Mouse (Mus musculus) B cell, adult 2 months (primary cell): ENCODE measurements around the gene Wnt7a.

Experiments
- DNase-seq, 2 experiments: peaks; one replicate each; pipeline ENCODE4 v3.0.0; 2022

The Wnt7a gene

GRCm38 (mm10) chr6:91410961-91411368 lies at the start of gene Wnt7a:
TSS of gene Wnt7a (minus strand) at chr6:91411363.
- no peak for DNase-seq

- no peak for DNase-seq
Observed at GRCm38 (mm10) chr6:91459471-91459870, 48.3 kb upstream of the Wnt7a start.

GRCm38 (mm10) chr6:91454546-91454945 lies 43.4 kb upstream of the Wnt7a start:
- DNase-seq, result no peak

GRCm38 (mm10) chr6:91452056-91452455 lies 40.9 kb upstream of the Wnt7a start:
- no peak for DNase-seq

GRCm38 (mm10) chr6:91449472-91450225 lies 38.5 kb upstream of the Wnt7a start:
- no peak for DNase-seq

GRCm38 (mm10) chr6:91445316-91445715 lies 34.2 kb upstream of the Wnt7a start:
- no peak for DNase-seq

- DNase-seq, result peak; percentile 8 to 22
Observed at GRCm38 (mm10) chr6:91441145-91441662, 30.0 kb upstream of the Wnt7a start.

GRCm38 (mm10) chr6:91440474-91441144 lies 29.4 kb upstream of the Wnt7a start:
- DNase-seq, result peak; percentile 96

GRCm38 (mm10) chr6:91424151-91424550 lies 13.0 kb upstream of the Wnt7a start:
- DNase-seq, result no peak

- DNase-seq, result no peak
Observed at GRCm38 (mm10) chr6:91421629-91422028, 10.5 kb upstream of the Wnt7a start.

GRCm38 (mm10) chr6:91417291-91417845 lies 6.2 kb upstream of the Wnt7a start:
- no peak for DNase-seq

GRCm38 (mm10) chr6:91416146-91416545 lies 5.0 kb upstream of the Wnt7a start:
- DNase-seq, result no peak

GRCm38 (mm10) chr6:91414890-91415289 lies 3.7 kb upstream of the Wnt7a start:
- peak; percentile 25 to 31 for DNase-seq

- DNase-seq, result peak; percentile 57
Observed at GRCm38 (mm10) chr6:91411369-91411981, 312 bp upstream of the Wnt7a start.

GRCm38 (mm10) chr6:91410168-91410780 lies 889 bp downstream of the Wnt7a start:
- no peak for DNase-seq

GRCm38 (mm10) chr6:91409448-91410167 lies 1.6 kb downstream of the Wnt7a start:
- DNase-seq, result no peak

- no peak for DNase-seq
Observed at GRCm38 (mm10) chr6:91408616-91409015, 2.5 kb downstream of the Wnt7a start.

GRCm38 (mm10) chr6:91401591-91401990 lies 9.6 kb downstream of the Wnt7a start:
- DNase-seq, result no peak

GRCm38 (mm10) chr6:91400514-91400913 lies 10.6 kb downstream of the Wnt7a start:
- DNase-seq, result no peak

- DNase-seq, result no peak
Observed at GRCm38 (mm10) chr6:91392475-91393174, 18.5 kb downstream of the Wnt7a start.

GRCm38 (mm10) chr6:91389141-91389540 lies 22.0 kb downstream of the Wnt7a start:
- DNase-seq, result no peak

- DNase-seq, result no peak
Observed at GRCm38 (mm10) chr6:91384415-91384814, 26.7 kb downstream of the Wnt7a start.
